Mouse (Mus musculus): ENCODE measurements around the gene Ttc23l.
"Not testable (repeated sequence)": the region's sequence is repeated elsewhere in the genome, so short reads cannot be mapped to it uniquely, and the experiment has no call there.

Gene Ttc23l

GRCm38 (mm10) chr15:10558465-10558864 is at the start of gene Ttc23l:
Gene Ttc23l, minus strand, starts transcription at chr15:10558668.
- in situ Hi-C loops (cut with MboI, MseI) = no loop called here

GRCm38 (mm10) chr15:10599413-10599812 is 40.9 kb upstream of the Ttc23l start:
- in situ Hi-C loops (cut with MboI, MseI) = no loop called here

GRCm38 (mm10) chr15:10598259-10599225 is 40.1 kb upstream of the Ttc23l start:
- in situ Hi-C loops (cut with MboI, MseI) = no loop called here

- in situ Hi-C loops (cut with MboI, MseI) = no loop called here
These were observed 38.4 kb upstream of the Ttc23l start for GRCm38 (mm10) chr15:10596871-10597270.

GRCm38 (mm10) chr15:10595408-10595807 is 36.9 kb upstream of the Ttc23l start:
- in situ Hi-C loops (cut with MboI, MseI) = no loop called here

GRCm38 (mm10) chr15:10594910-10595309 is 36.4 kb upstream of the Ttc23l start:
- in situ Hi-C loops (cut with MboI, MseI) = no loop called here

- in situ Hi-C loops (cut with MboI, MseI) = no loop called here
These were observed 34.6 kb upstream of the Ttc23l start for GRCm38 (mm10) chr15:10593094-10593493.

GRCm38 (mm10) chr15:10586565-10586964 is 28.1 kb upstream of the Ttc23l start:
- in situ Hi-C loops (cut with MboI, MseI) = no loop called here

GRCm38 (mm10) chr15:10584359-10585187 is 26.1 kb upstream of the Ttc23l start:
- in situ Hi-C loops (cut with MboI, MseI) = no loop called here

- in situ Hi-C loops (cut with MboI, MseI) = no loop called here
These were observed 24.9 kb upstream of the Ttc23l start for GRCm38 (mm10) chr15:10583408-10583807.

- in situ Hi-C loops (cut with MboI, MseI) = no loop called here
These were observed 20.7 kb upstream of the Ttc23l start for GRCm38 (mm10) chr15:10579159-10579558.

- in situ Hi-C loops (cut with MboI, MseI) = no loop called here
These were observed 8.0 kb upstream of the Ttc23l start for GRCm38 (mm10) chr15:10566486-10566885.

GRCm38 (mm10) chr15:10564201-10564600 is 5.7 kb upstream of the Ttc23l start:
- in situ Hi-C loops (cut with MboI, MseI) = no loop called here

- in situ Hi-C loops (cut with MboI, MseI) = no loop called here
These were observed 3.8 kb upstream of the Ttc23l start for GRCm38 (mm10) chr15:10562281-10562680.

- in situ Hi-C loops (cut with MboI, MseI) = no loop called here
These were observed 1.5 kb upstream of the Ttc23l start for GRCm38 (mm10) chr15:10560005-10560404.

GRCm38 (mm10) chr15:10554336-10554735 is 4.1 kb downstream of the Ttc23l start:
- in situ Hi-C loops (cut with MboI, MseI) = no loop called here

- in situ Hi-C loops (cut with MboI, MseI) = no loop called here
These were observed 18.0 kb downstream of the Ttc23l start for GRCm38 (mm10) chr15:10540271-10541088.

GRCm38 (mm10) chr15:10535969-10536368 is 22.5 kb downstream of the Ttc23l start:
- in situ Hi-C loops (cut with MboI, MseI) = no loop called here

GRCm38 (mm10) chr15:10534591-10534990 is 23.9 kb downstream of the Ttc23l start:
- in situ Hi-C loops (cut with MboI, MseI) = no loop called here

GRCm38 (mm10) chr15:10533361-10533760 is 25.1 kb downstream of the Ttc23l start:
- in situ Hi-C loops (cut with MboI, MseI) = not testable (repeated sequence)

GRCm38 (mm10) chr15:10531352-10531751 is 27.1 kb downstream of the Ttc23l start:
- in situ Hi-C loops (cut with MboI, MseI) = no loop called here

Measured in T-helper 2 cell (primary cell).